Mouse (Mus musculus): ENCODE data around the gene Cit. TPM values are rescaled to one million over a fixed set of nuclear protein-coding genes. Genes with fewer than 3 reads are reported as not detected.

Cit gene
- polyA plus RNA-seq, 1 experiment = 8.5 TPM

DNA sequence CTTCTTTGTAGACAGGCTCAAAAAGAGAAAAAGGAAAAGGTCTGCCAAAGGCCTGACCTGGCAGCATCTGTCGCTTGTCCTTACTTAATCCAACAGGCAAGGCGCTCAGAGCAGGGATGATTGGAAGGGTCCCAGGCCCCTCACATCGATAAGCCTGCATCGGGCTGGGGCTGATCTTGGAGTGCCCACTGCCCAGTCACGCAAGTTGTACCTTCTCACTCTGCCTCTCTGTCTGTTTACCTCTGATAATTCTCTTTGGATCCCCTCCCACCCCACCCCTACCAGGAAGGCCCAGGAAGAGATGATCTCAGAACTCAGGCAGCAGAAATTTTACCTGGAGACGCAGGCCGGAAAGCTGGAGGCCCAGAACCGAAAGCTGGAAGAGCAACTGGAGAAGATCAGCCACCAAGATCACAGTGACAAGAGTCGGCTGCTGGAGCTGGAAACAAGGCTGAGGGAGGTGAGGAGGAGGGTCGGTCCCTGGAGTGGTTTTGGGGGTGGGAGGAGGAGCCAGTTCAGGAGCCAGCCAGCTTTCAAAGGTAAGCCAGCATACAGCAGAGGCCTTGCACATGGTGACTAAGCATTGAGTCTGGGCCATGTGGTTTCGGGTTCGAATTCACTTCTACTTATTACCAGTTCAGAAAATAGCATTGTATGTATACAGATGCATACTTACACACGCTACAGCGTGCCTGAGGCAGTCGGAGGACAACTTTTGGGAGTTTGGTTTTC lies 102.7 kb downstream of the Cit start:
- no peak for TF ChIP-seq E2F4 (IDR thresholded peaks at IDR 0.05; ENCODE audit: insufficient read depth)
- no peak for TF ChIP-seq POLR2AphosphoS2 (IDR thresholded peaks at IDR 0.05; ENCODE audit: insufficient read length, low read depth)
- TF ChIP-seq MAX (IDR thresholded peaks at IDR 0.05; ENCODE audit: low read depth) = no peak
- TF ChIP-seq TCF12 (IDR thresholded peaks at IDR 0.05; ENCODE audit: insufficient read depth, poor library complexity, severe bottlenecking) = no peak
- no peak for TF ChIP-seq MYOG (IDR thresholded peaks at IDR 0.05; ENCODE audit: control insufficient read depth in 1 of 3, insufficient read depth in 1 of 3, insufficient read length in 2 of 3, low read depth in 2 of 3)
- no peak for TF ChIP-seq SRF (IDR thresholded peaks at IDR 0.05; ENCODE audit: control insufficient read depth, insufficient read length, low read depth)
- no peak for TF ChIP-seq CEBPB (IDR thresholded peaks at IDR 0.05; ENCODE audit: insufficient read depth, poor library complexity, severe bottlenecking)
- no peak for TF ChIP-seq REST (IDR thresholded peaks at IDR 0.05; ENCODE audit: insufficient read depth, insufficient read length)
- TF ChIP-seq TCF3 (IDR thresholded peaks at IDR 0.05; ENCODE audit: insufficient read length, low read depth) = no peak
- TF ChIP-seq POLR2A (IDR thresholded peaks at IDR 0.05; ENCODE audit: insufficient read length, low read depth) = no peak
- no peak for TF ChIP-seq USF1 (IDR thresholded peaks at IDR 0.05; ENCODE audit: low read depth)
- TF ChIP-seq MYOD1 (IDR thresholded peaks at IDR 0.05; ENCODE audit: control insufficient read depth in 1 of 3, insufficient read length in 2 of 3, low read depth in 2 of 3) = no peak

DNA sequence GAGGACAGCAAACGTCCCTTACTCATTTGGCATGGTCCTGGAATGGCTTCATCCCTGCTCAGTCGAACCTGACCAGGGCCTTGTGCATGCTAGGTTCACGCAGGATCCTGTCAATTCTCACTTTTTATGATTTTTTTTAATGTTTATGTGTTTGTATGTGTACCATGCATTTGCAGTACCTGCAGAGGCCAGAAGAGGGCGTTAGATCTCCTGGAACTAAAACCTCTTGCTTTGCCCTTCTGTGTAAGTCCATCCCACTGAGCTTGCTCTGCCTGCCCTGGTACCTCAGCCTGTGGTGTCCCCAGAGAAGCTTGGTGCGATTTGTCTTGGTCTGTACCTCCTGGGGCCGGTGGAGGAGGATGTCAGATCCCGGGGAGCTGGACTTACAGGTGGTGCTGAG lies 105.9 kb downstream of the Cit start:
- Histone ChIP-seq H3K4me3 (no peak overlapping the region), H3K36me3 (ENCODE audit: control insufficient read depth, insufficient read depth) (peaks cover 17% of the 10 kb centered on the region)

More for the DNA sequence above, 102.7 kb downstream of the Cit start:
- Histone ChIP-seq H3K36me3 (ENCODE audit: control insufficient read depth, insufficient read depth) (peaks cover 14% of the 10 kb centered on the region), H3ac (ENCODE audit: control insufficient read depth, insufficient read length) (no peak overlapping the region), H3K4me3 (no peak overlapping the region), H3K4me2 (ENCODE audit: low read depth) (no peak overlapping the region), H3K27me3 (ENCODE audit: control insufficient read depth, insufficient read depth, insufficient read length) (no peaks in the 10 kb centered on the region), H3K79me2 (ENCODE audit: control insufficient read depth, insufficient read depth) (no peaks in the 10 kb centered on the region)

GRCm38 (mm10) chr5:115953173-115953572 lies 108.1 kb downstream of the Cit start:
- Histone ChIP-seq H3K4me2 (ENCODE audit: low read depth) (no peak overlapping the region), H3K27me3 (ENCODE audit: control insufficient read depth, insufficient read depth, insufficient read length) (no peaks in the 10 kb centered on the region), H3K36me3 (ENCODE audit: control insufficient read depth, insufficient read depth) (peaks cover 17% of the 10 kb centered on the region), H3ac (ENCODE audit: control insufficient read depth, insufficient read length) (no peak overlapping the region), H3K79me2 (ENCODE audit: control insufficient read depth, insufficient read depth) (no peaks in the 10 kb centered on the region), H3K4me3 (no peak overlapping the region)
- TF ChIP-seq E2F4 (IDR thresholded peaks at IDR 0.05; ENCODE audit: insufficient read depth) = no peak
- TF ChIP-seq TCF3 (IDR thresholded peaks at IDR 0.05; ENCODE audit: insufficient read length, low read depth) = no peak
- no peak for TF ChIP-seq MYOD1 (IDR thresholded peaks at IDR 0.05; ENCODE audit: control insufficient read depth in 1 of 3, insufficient read length in 2 of 3, low read depth in 2 of 3)
- TF ChIP-seq SRF (IDR thresholded peaks at IDR 0.05; ENCODE audit: control insufficient read depth, insufficient read length, low read depth) = no peak
- no peak for TF ChIP-seq MYOG (IDR thresholded peaks at IDR 0.05; ENCODE audit: control insufficient read depth in 1 of 3, insufficient read depth in 1 of 3, insufficient read length in 2 of 3, low read depth in 2 of 3)
- no peak for TF ChIP-seq REST (IDR thresholded peaks at IDR 0.05; ENCODE audit: insufficient read depth, insufficient read length)
- TF ChIP-seq TCF12 (IDR thresholded peaks at IDR 0.05; ENCODE audit: insufficient read depth, poor library complexity, severe bottlenecking) = no peak
- TF ChIP-seq USF1 (IDR thresholded peaks at IDR 0.05; ENCODE audit: low read depth) = no peak
- no peak for TF ChIP-seq POLR2AphosphoS2 (IDR thresholded peaks at IDR 0.05; ENCODE audit: insufficient read length, low read depth)
- TF ChIP-seq CEBPB (IDR thresholded peaks at IDR 0.05; ENCODE audit: insufficient read depth, poor library complexity, severe bottlenecking) = no peak
- no peak for TF ChIP-seq POLR2A (IDR thresholded peaks at IDR 0.05; ENCODE audit: insufficient read length, low read depth)
- no peak for TF ChIP-seq MAX (IDR thresholded peaks at IDR 0.05; ENCODE audit: low read depth)

More for the DNA sequence above, 105.9 kb downstream of the Cit start:
- Histone ChIP-seq H3ac (ENCODE audit: control insufficient read depth, insufficient read length) (no peak overlapping the region), H3K27me3 (ENCODE audit: control insufficient read depth, insufficient read depth, insufficient read length) (no peaks in the 10 kb centered on the region), H3K4me2 (ENCODE audit: low read depth) (no peak overlapping the region), H3K79me2 (ENCODE audit: control insufficient read depth, insufficient read depth) (no peaks in the 10 kb centered on the region)
- no peak for TF ChIP-seq POLR2AphosphoS2 (IDR thresholded peaks at IDR 0.05; ENCODE audit: insufficient read length, low read depth)
- TF ChIP-seq SRF (IDR thresholded peaks at IDR 0.05; ENCODE audit: control insufficient read depth, insufficient read length, low read depth) = no peak
- no peak for TF ChIP-seq MYOG (IDR thresholded peaks at IDR 0.05; ENCODE audit: control insufficient read depth in 1 of 3, insufficient read depth in 1 of 3, insufficient read length in 2 of 3, low read depth in 2 of 3)
- no peak for TF ChIP-seq CEBPB (IDR thresholded peaks at IDR 0.05; ENCODE audit: insufficient read depth, poor library complexity, severe bottlenecking)

DNA sequence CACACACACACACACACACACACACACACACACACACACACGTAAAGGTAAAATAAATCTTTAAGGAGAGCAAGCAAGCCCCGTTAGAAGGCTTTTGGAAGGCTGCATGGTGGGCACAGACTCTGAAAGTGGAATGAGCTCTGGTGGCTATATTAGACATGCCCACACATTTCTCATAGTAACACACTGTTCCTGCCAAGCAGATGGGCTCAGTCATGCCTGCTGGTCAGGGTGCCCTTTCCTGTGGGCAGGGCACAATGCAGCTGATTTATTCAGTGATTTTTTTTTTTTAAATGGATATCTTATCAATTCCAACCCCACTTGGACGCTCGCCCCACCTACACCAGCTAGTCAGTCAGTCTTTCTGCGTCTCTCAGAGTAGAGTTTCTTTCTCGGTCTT lies 109.0 kb downstream of the Cit start:
- peaks cover 17% of the 10 kb centered on the region for H3K36me3 ChIP-seq (ENCODE audit: control insufficient read depth, insufficient read depth)
- H3K4me2 ChIP-seq (ENCODE audit: low read depth) = no peak overlapping the region
- H3K27me3 ChIP-seq (ENCODE audit: control insufficient read depth, insufficient read depth, insufficient read length) = no peaks in the 10 kb centered on the region
- H3ac ChIP-seq (ENCODE audit: control insufficient read depth, insufficient read length) = no peak overlapping the region
- no peak for TF ChIP-seq SRF (IDR thresholded peaks at IDR 0.05; ENCODE audit: control insufficient read depth, insufficient read length, low read depth)
- TF ChIP-seq MYOG (IDR thresholded peaks at IDR 0.05; ENCODE audit: control insufficient read depth in 1 of 3, insufficient read depth in 1 of 3, insufficient read length in 2 of 3, low read depth in 2 of 3) = no peak
- no peak for TF ChIP-seq MYOD1 (IDR thresholded peaks at IDR 0.05; ENCODE audit: control insufficient read depth in 1 of 3, insufficient read length in 2 of 3, low read depth in 2 of 3)
- TF ChIP-seq TCF12 (IDR thresholded peaks at IDR 0.05; ENCODE audit: insufficient read depth, poor library complexity, severe bottlenecking) = no peak
- TF ChIP-seq MAX (IDR thresholded peaks at IDR 0.05; ENCODE audit: low read depth) = no peak
- no peak overlapping the region for H3K4me3 ChIP-seq
- no peaks in the 10 kb centered on the region for H3K79me2 ChIP-seq (ENCODE audit: control insufficient read depth, insufficient read depth)

GRCm38 (mm10) chr5:115954549-115954948 lies 109.5 kb downstream of the Cit start:
- Histone ChIP-seq H3ac (ENCODE audit: control insufficient read depth, insufficient read length) (no peak overlapping the region), H3K4me3 (no peak overlapping the region), H3K4me2 (ENCODE audit: low read depth) (no peak overlapping the region), H3K27me3 (ENCODE audit: control insufficient read depth, insufficient read depth, insufficient read length) (no peaks in the 10 kb centered on the region), H3K36me3 (ENCODE audit: control insufficient read depth, insufficient read depth) (peaks cover 17% of the 10 kb centered on the region), H3K79me2 (ENCODE audit: control insufficient read depth, insufficient read depth) (no peaks in the 10 kb centered on the region)
- TF ChIP-seq POLR2AphosphoS2 (IDR thresholded peaks at IDR 0.05; ENCODE audit: insufficient read length, low read depth) = no peak
- TF ChIP-seq E2F4 (IDR thresholded peaks at IDR 0.05; ENCODE audit: insufficient read depth) = no peak
- no peak for TF ChIP-seq POLR2A (IDR thresholded peaks at IDR 0.05; ENCODE audit: insufficient read length, low read depth)
- no peak for TF ChIP-seq USF1 (IDR thresholded peaks at IDR 0.05; ENCODE audit: low read depth)
- no peak for TF ChIP-seq SRF (IDR thresholded peaks at IDR 0.05; ENCODE audit: control insufficient read depth, insufficient read length, low read depth)
- no peak for TF ChIP-seq TCF12 (IDR thresholded peaks at IDR 0.05; ENCODE audit: insufficient read depth, poor library complexity, severe bottlenecking)
- no peak for TF ChIP-seq MYOG (IDR thresholded peaks at IDR 0.05; ENCODE audit: control insufficient read depth in 1 of 3, insufficient read depth in 1 of 3, insufficient read length in 2 of 3, low read depth in 2 of 3)

All from myocyte (in vitro differentiated cells).